Mouse (Mus musculus) lung, adult 2 months (tissue): ENCODE data around the gene Cdh24.
A peak's percentile ranks its signal among the peaks of the same experiment; 100 is the strongest.

Experiments
- CTCF ChIP-seq: fragments of 200-500 bp; IDR thresholded peaks from 2 replicates; pipeline ENCODE4 v1.5.1; 2011; ENCODE audit warnings: mild to moderate bottlenecking, low read length, control low read depth; ENCODE audit not compliant: insufficient read depth
- POLR2A ChIP-seq: fragments of 200-500 bp; IDR thresholded peaks from 2 replicates; pipeline ENCODE4 v1.6.1; 2011; ENCODE audit warnings: low read depth, mild to moderate bottlenecking, control low read depth, low read length, borderline replicate concordance; ENCODE audit errors: extremely low read depth

- TF ChIP-seq CTCF: no peak
- peak; percentile 61; the same call in 1 of the 2 replicates for TF ChIP-seq POLR2A
Observed at GRCm38 (mm10) chr14:54617897-54618365, 23.2 kb downstream of the Cdh24 start, which contains the start of gene Psmb5.
